Mouse (Mus musculus) CH12.LX (cell line): ENCODE data around the gene Atxn2l. TPM values are rescaled to one million over a fixed set of nuclear protein-coding genes. Genes with fewer than 3 reads are reported as not detected.

Experiments
- DNase-seq: peaks from one replicate; pipeline ENCODE4 v3.0.0-alpha.2; 2013; ENCODE audit errors: extremely low read depth
- H3K27ac ChIP-seq: 2 replicates; pipeline ENCODE4 v1.5.1; 2012; ENCODE audit warnings: low read depth, mild to moderate bottlenecking, control low read depth, moderate library complexity; ENCODE audit not compliant: insufficient read depth
- H3K27me3 ChIP-seq: replicated peaks from 2 replicates; pipeline ENCODE3; 2012; ENCODE audit warnings: inconsistent platforms
- H3K36me3 ChIP-seq, 2 experiments: replicated peaks in 1 of 2; 2 replicates each; pipeline versions ENCODE3 to v1.6.1; 2012; ENCODE audit warnings: inconsistent platforms in 1 of 2, low read length in 1 of 2, mild to moderate bottlenecking in 1 of 2, mixed read lengths in 1 of 2, moderate library complexity in 1 of 2; ENCODE audit not compliant: control insufficient read depth in 1 of 2, insufficient read depth in 1 of 2
- H3K4me1 ChIP-seq, 2 experiments: 2 replicates each; pipeline ENCODE4 v1.6.1; 2012; ENCODE audit warnings: inconsistent platforms in 1 of 2, moderate library complexity in 1 of 2; ENCODE audit not compliant: insufficient read depth in 2 of 2, control insufficient read depth in 1 of 2
- H3K4me2 ChIP-seq: 2 replicates; pipeline ENCODE4 v1.6.1; 2012; ENCODE audit warnings: low read depth, mild to moderate bottlenecking, control low read depth; ENCODE audit not compliant: poor library complexity, insufficient read depth, severe bottlenecking
- H3K4me3 ChIP-seq, 3 experiments: fragments of 150-350 bp in 1 of 3; sonication (generic) in 1 of 3; replicated peaks in 1 of 3; 2 replicates each; pipeline versions ENCODE3 to v1.5.1; 2011 to 2012; ENCODE audit warnings: low read depth in 2 of 3, low read length in 2 of 3, mild to moderate bottlenecking in 2 of 3, moderate library complexity in 2 of 3, control low read depth in 1 of 3, improper control_type of control experiment in 1 of 3, inconsistent platforms in 1 of 3, mixed read lengths in 1 of 3; ENCODE audit not compliant: poor library complexity in 1 of 3
- H3K79me2 ChIP-seq: replicated peaks from 2 replicates; pipeline ENCODE4 v1.6.1; 2012; ENCODE audit warnings: mild to moderate bottlenecking, moderate library complexity; ENCODE audit not compliant: control insufficient read depth, poor library complexity, insufficient read depth, severe bottlenecking; ENCODE audit errors: extremely low read depth
- H3K9ac ChIP-seq: 2 replicates; pipeline ENCODE4 v1.6.1; 2012; ENCODE audit warnings: low read depth, mild to moderate bottlenecking, control low read depth, moderate library complexity; ENCODE audit not compliant: insufficient read depth
- H3K9me3 ChIP-seq: replicated peaks from 2 replicates; pipeline ENCODE3; 2012; ENCODE audit warnings: low read length, inconsistent platforms, mixed read lengths
- CHD2 ChIP-seq: IDR thresholded peaks from 2 replicates; pipeline ENCODE4 v1.6.1; 2011; ENCODE audit warnings: low read length, improper control_type of control experiment
- CTCF ChIP-seq, 2 experiments: IDR thresholded peaks in 1 of 2; conservative IDR thresholded peaks in 1 of 2; 2 replicates each; pipeline ENCODE4 v1.5.1; 2011 to 2012; ENCODE audit warnings: low read depth in 2 of 2, low read length in 2 of 2, improper control_type of control experiment in 1 of 2, inconsistent platforms in 1 of 2, mild to moderate bottlenecking in 1 of 2, moderate library complexity in 1 of 2
- E2F4 ChIP-seq: IDR thresholded peaks from 2 replicates; pipeline ENCODE4 v1.6.1; 2011; ENCODE audit warnings: low read depth, low read length, improper control_type of control experiment; ENCODE audit not compliant: insufficient replicate concordance
- EP300 ChIP-seq: IDR thresholded peaks from 2 replicates; pipeline ENCODE4 v1.6.1; 2011; ENCODE audit warnings: low read length, improper control_type of control experiment
- ETS1 ChIP-seq: conservative IDR thresholded peaks from 2 replicates; pipeline ENCODE4 v1.6.1; 2012; ENCODE audit warnings: low read depth, mild to moderate bottlenecking, inconsistent platforms, low read length, improper control_type of control experiment, moderate library complexity
- GABPA ChIP-seq: IDR thresholded peaks from 2 replicates; pipeline ENCODE4 v1.6.1; 2012; ENCODE audit warnings: low read depth, low read length, improper control_type of control experiment, inconsistent platforms; ENCODE audit not compliant: insufficient replicate concordance
- HCFC1 ChIP-seq: IDR thresholded peaks from 2 replicates; pipeline ENCODE4 v1.6.1; 2012; ENCODE audit warnings: low read depth, mild to moderate bottlenecking, inconsistent platforms, low read length, improper control_type of control experiment
- IRF4 ChIP-seq: IDR thresholded peaks from 2 replicates; pipeline ENCODE4 v1.6.1; 2014; ENCODE audit warnings: low read depth, mild to moderate bottlenecking, inconsistent platforms, low read length, improper control_type of control experiment
- JUN ChIP-seq: IDR thresholded peaks from 2 replicates; pipeline ENCODE4 v1.6.1; 2011; ENCODE audit warnings: low read depth, mild to moderate bottlenecking, low read length, improper control_type of control experiment, moderate library complexity; ENCODE audit not compliant: insufficient read depth
- JUND ChIP-seq: conservative IDR thresholded peaks from 2 replicates; pipeline ENCODE4 v1.6.1; 2011; ENCODE audit warnings: low read depth, low read length, improper control_type of control experiment
- KAT2A ChIP-seq: IDR thresholded peaks from 2 replicates; pipeline ENCODE4 v1.6.1; 2012; ENCODE audit warnings: low read length, improper control_type of control experiment, inconsistent platforms; ENCODE audit not compliant: insufficient replicate concordance
- MAX ChIP-seq: IDR thresholded peaks from 2 replicates; pipeline ENCODE4 v1.6.1; 2011; ENCODE audit warnings: low read length, improper control_type of control experiment
- MAZ ChIP-seq: IDR thresholded peaks from 2 replicates; pipeline ENCODE4 v1.6.1; 2012; ENCODE audit warnings: low read depth, mild to moderate bottlenecking, inconsistent platforms, low read length, improper control_type of control experiment, moderate library complexity
- MEF2A ChIP-seq: IDR thresholded peaks from 2 replicates; pipeline ENCODE4 v1.6.1; 2014; ENCODE audit warnings: low read depth, mild to moderate bottlenecking, inconsistent platforms, low read length, improper control_type of control experiment, borderline replicate concordance
- MXI1 ChIP-seq: IDR thresholded peaks from 2 replicates; pipeline ENCODE4 v1.6.1; 2011; ENCODE audit warnings: mild to moderate bottlenecking, low read depth, low read length, improper control_type of control experiment
- POLR2AphosphoS2 ChIP-seq: IDR thresholded peaks from 2 replicates; pipeline ENCODE4 v1.6.1; 2011; ENCODE audit warnings: low read depth, low read length, improper control_type of control experiment
- RAD21 ChIP-seq: IDR thresholded peaks from 2 replicates; pipeline ENCODE4 v1.6.1; 2011; ENCODE audit warnings: low read depth, mild to moderate bottlenecking, low read length, improper control_type of control experiment, moderate library complexity
- USF2 ChIP-seq: conservative IDR thresholded peaks from 2 replicates; pipeline ENCODE4 v1.6.1; 2011; ENCODE audit warnings: low read depth, low read length, improper control_type of control experiment
- ZKSCAN1 ChIP-seq: IDR thresholded peaks from 2 replicates; pipeline ENCODE4 v1.6.1; 2012; ENCODE audit warnings: low read depth, inconsistent platforms, low read length, improper control_type of control experiment, borderline replicate concordance
- dilution Hi-C: fragments of 300-500 bp; cut with MboI; formaldehyde crosslinking; loops from 2 replicates; pipeline ENCODE4 v1.14.3; 2020; ENCODE audit warnings: low sequenced_read_pairs; ENCODE audit not compliant: extremely low pct_unique_long_range_greater_than_20kb, extremely low pct_ligation_motif_present
- in situ Hi-C: fragments of 300-500 bp; cut with MboI; formaldehyde crosslinking; loops from 3 replicates; pipeline ENCODE4 v1.14.3; 2019; ENCODE audit warnings: low sequenced_read_pairs, low pct_ligation_motif_present, low pct_unique_long_range_greater_than_20kb, mixed read lengths
- polyA plus RNA-seq: library from polyadenylated mRNA; unstranded; fragments of >175 nt; gene quantifications from 2 replicates; pipeline ENCODE4 v1.2.1, GENCODE M21; 2012; ENCODE audit warnings: low read depth; ENCODE audit not compliant: insufficient read length
- total RNA-seq, 2 experiments: library from RNA; depleted of rRNA; stranded (reverse); fragments of 300-350 nt in 1 of 2; fragments of >200 nt in 1 of 2; gene quantifications; 2 replicates each; pipeline ENCODE4 v1.2.3; 2012 to 2014

Gene Atxn2l
- total and polyA plus RNA-seq, 3 experiments: 16.5 to 122 (median 64.2) TPM

DNA sequence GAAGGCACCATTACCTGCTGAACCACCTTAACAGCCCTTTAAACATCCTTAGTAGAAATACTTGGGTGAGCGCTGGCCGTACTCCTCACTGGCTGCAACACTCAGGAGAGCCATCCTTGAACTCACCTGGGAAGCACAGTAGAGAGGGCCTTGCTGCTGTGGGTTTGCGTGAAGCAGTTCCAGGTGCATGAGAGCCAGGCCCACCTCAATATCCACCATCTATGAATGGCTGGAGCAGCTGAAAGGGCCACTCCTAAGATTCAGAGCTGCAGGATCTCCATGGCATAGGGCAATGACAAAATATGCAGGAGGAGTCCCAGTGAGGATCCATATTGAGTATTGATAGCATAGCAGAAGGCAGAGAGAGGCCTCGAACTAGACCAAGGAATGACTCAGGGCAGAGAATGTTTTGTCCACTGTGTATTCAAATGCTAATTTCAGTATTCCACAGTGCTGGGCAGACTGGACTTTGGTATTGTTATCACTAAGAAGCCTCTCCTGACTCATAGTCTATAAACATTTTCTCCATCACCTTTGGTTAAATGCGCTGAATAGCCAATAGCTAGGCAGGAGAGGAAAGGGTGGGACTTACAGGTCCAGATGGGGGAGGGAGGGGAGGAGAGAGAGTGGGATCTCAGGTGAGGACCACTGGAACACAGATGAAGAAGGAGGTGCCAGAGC lies 15.2 kb upstream of the Atxn2l start:
- dilution Hi-C loops: no loop called here
- no peaks in the 10 kb centered on the region for H3K79me2 ChIP-seq
- TF ChIP-seq HCFC1 (no peak), E2F4 (no peak), USF2 (no peak), IRF4 (no peak), MAZ (no peak), ZKSCAN1 (no peak), MEF2A (no peak), JUN (no peak), RAD21 (no peak), KAT2A (no peak), MXI1 (no peak), GABPA (no peak), CHD2 (no peak), EP300 (no peak), JUND (no peak), MAX (no peak), POLR2AphosphoS2 (no peak)
- H3K9me3 ChIP-seq: no peaks in the 10 kb centered on the region
- no peaks in the 10 kb centered on the region for H3K4me1 ChIP-seq
- H3K27me3 ChIP-seq: peaks cover 2% of the 10 kb centered on the region
- no peak overlapping the region for H3K4me2 ChIP-seq
- in situ Hi-C loops: no loop called here
- H3K4me3 ChIP-seq: no peak overlapping the region
- no peaks in the 10 kb centered on the region for H3K36me3 ChIP-seq
- no peak overlapping the region for H3K9ac ChIP-seq
- H3K27ac ChIP-seq: no peak overlapping the region
- DNase-seq: no peak

DNA sequence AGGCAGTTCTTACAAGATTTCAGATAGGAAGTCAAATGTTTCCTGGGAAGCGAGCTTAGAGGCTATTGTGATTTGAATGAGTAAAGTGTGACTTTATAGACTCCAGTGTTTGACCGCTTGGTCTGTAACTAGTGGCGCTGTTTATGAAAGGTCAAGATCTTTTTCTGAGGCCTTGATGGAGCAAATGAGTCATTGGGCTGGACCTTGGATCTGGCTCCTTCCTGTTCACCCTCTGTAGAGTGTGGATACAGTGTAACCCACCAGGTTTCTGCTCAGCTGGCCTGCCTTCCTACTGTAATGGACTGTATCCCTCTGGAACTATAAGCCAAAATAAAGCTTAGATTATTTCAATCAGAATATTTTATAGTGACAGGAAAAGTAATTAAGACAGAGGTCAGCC lies 8.1 kb upstream of the Atxn2l start:
- Histone ChIP-seq H3K4me1 (no peaks in the 10 kb centered on the region), H3K9ac (no peak overlapping the region), H3K36me3 (no peaks in the 10 kb centered on the region), H3K4me2 (no peak overlapping the region), H3K4me3 (no peak overlapping the region), H3K27ac (no peak overlapping the region), H3K27me3 (no peaks in the 10 kb centered on the region), H3K79me2 (no peaks in the 10 kb centered on the region), H3K9me3 (no peaks in the 10 kb centered on the region)
- no peak for DNase-seq
- dilution Hi-C loops: no loop called here
- in situ Hi-C loops: no loop called here
- TF ChIP-seq ETS1: no peak
- TF ChIP-seq CTCF (conservative IDR thresholded peaks at IDR 0.05 in 1 of 2, IDR thresholded peaks at IDR 0.05 in 1 of 2; ENCODE audit: low read depth in 2 of 2, low read length in 2 of 2): no peak
- TF ChIP-seq E2F4: no peak
